Mouse (Mus musculus) hindbrain, embryonic 16.5 days (tissue): ENCODE measurements around the gene Cnih4. TPM values are rescaled to one million over a fixed set of nuclear protein-coding genes. Genes with fewer than 3 reads are reported as not detected.

ENCODE experiments used
- ATAC-seq: fragments of 200-750 bp; cut with Nextera tagmentation; 2 replicates; pipeline ENCODE4 v1.8.0; 2017; ENCODE audit warnings: moderate TSS enrichment, moderate library complexity
- H3K27ac ChIP-seq: fragments of 300-500 bp; sonication (generic); 2 replicates; pipeline ENCODE4 v1.5.1; 2014; ENCODE audit warnings: low read depth, mild to moderate bottlenecking, control low read depth, low read length, moderate library complexity
- H3K27me3 ChIP-seq: fragments of 300-500 bp; sonication (generic); replicated peaks from 2 replicates; pipeline ENCODE4 v1.6.1; 2014; ENCODE audit warnings: low read length; ENCODE audit not compliant: control insufficient read depth, insufficient read depth
- H3K36me3 ChIP-seq: fragments of 300-500 bp; sonication (generic); 2 replicates; pipeline ENCODE4 v1.6.1; 2014; ENCODE audit warnings: mild to moderate bottlenecking, low read length, moderate library complexity, mixed read lengths; ENCODE audit not compliant: control insufficient read depth, insufficient read depth
- H3K4me1 ChIP-seq: fragments of 300-500 bp; sonication (generic); 2 replicates; pipeline ENCODE4 v1.6.1; 2014; ENCODE audit warnings: low read depth, low read length; ENCODE audit not compliant: control insufficient read depth, insufficient read depth
- H3K4me2 ChIP-seq: fragments of 300-500 bp; sonication (generic); 2 replicates; pipeline ENCODE4 v1.6.1; 2014; ENCODE audit warnings: mild to moderate bottlenecking, low read length, control low read depth, moderate library complexity
- H3K4me3 ChIP-seq: fragments of 300-500 bp; sonication (generic); 2 replicates; pipeline ENCODE4 v1.5.1; 2014; ENCODE audit warnings: mild to moderate bottlenecking, low read length, control low read depth, moderate library complexity
- H3K9ac ChIP-seq: fragments of 300-500 bp; sonication (generic); 2 replicates; pipeline ENCODE4 v1.6.1; 2014; ENCODE audit warnings: low read depth, mild to moderate bottlenecking, control low read depth, low read length, moderate library complexity
- H3K9me3 ChIP-seq: fragments of 300-500 bp; sonication (generic); 2 replicates; pipeline ENCODE4 v1.6.1; 2014; ENCODE audit warnings: mild to moderate bottlenecking, low read length, moderate library complexity; ENCODE audit not compliant: control insufficient read depth
- WGBS: fragments of 180-500 bp; shearing (Covaris S2); extraction: QIAGEN DNeasy Blood & Tissue Kit; methylation state at CpG from one replicate; pipeline ENCODE4 v1.1.7; 2014; 5-methylcytosine and 5-hydroxymethylcytosine counted together
- polyA plus RNA-seq: library from polyadenylated mRNA; unstranded; fragments of >200 nt; fragmentation: Nextera tagmentation; extraction: Ambion mirVana; gene quantifications from 2 replicates; pipeline ENCODE4 v1.2.1, GENCODE M21; 2015

The Cnih4 gene
- polyA plus RNA-seq, 1 experiment from 2014 or later, result 62.4 TPM

DNA sequence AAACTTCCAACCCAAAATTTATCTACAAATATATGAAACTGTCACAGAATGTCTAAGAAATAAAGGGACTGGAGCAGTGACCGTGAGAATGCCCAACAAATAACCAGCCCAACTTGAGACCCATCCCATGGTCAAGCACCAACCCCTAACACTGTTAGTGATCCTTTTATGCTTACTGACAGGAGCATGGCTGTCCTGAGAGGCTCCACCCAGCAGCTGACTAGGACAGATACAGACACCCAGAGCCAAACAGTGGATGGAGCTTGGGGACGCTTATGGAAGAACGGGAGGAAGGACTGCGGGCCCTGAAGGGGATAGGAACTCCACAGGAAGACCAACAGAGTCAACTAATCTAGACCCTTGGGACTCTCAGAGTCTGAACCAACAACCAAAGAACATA lies 44.4 kb downstream of the Cnih4 start:
- no peak overlapping the region for H3K4me3 ChIP-seq
- H3K27me3 ChIP-seq, result no peaks in the 10 kb centered on the region
- no peak overlapping the region for H3K4me2 ChIP-seq
- H3K36me3 ChIP-seq, result peaks cover 52% of the 10 kb centered on the region
- no peak overlapping the region for H3K27ac ChIP-seq
- no peaks in the 10 kb centered on the region for H3K9me3 ChIP-seq
- ATAC-seq, result no peak
- H3K4me1 ChIP-seq, result no peaks in the 10 kb centered on the region
- 95% methylated on average over 4 of the region's 4 CpGs for WGBS
- H3K9ac ChIP-seq, result no peak overlapping the region

DNA sequence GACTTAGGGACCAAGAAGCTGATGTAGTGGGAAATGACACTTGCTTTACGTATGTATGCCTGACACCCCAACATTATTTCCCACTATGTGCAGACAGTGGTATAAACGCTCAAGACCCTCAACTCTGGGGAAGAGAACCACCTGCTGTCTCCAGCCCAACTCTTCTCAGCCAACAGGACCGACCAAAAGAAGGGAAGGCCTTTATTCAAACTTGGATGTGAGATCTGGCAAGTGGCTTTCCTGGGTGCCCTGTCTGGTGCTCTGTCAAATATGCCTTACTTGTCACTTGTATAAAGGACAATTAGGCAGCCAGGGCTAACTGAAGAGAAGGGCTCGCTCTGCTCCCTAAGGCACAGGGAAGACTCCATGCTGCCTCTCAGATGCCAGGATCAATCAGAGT lies 55.0 kb downstream of the Cnih4 start:
- H3K9me3 ChIP-seq, result no peaks in the 10 kb centered on the region
- H3K27ac ChIP-seq, result no peak overlapping the region
- H3K9ac ChIP-seq, result no peak overlapping the region
- H3K27me3 ChIP-seq, result no peaks in the 10 kb centered on the region
- no peak overlapping the region for H3K4me2 ChIP-seq
- H3K4me1 ChIP-seq, result no peaks in the 10 kb centered on the region
- no peak overlapping the region for H3K4me3 ChIP-seq
- no peak for ATAC-seq
- WGBS, result 88% methylated on average over 4 of the region's 4 CpGs
- peaks cover 49% of the 10 kb centered on the region for H3K36me3 ChIP-seq

DNA sequence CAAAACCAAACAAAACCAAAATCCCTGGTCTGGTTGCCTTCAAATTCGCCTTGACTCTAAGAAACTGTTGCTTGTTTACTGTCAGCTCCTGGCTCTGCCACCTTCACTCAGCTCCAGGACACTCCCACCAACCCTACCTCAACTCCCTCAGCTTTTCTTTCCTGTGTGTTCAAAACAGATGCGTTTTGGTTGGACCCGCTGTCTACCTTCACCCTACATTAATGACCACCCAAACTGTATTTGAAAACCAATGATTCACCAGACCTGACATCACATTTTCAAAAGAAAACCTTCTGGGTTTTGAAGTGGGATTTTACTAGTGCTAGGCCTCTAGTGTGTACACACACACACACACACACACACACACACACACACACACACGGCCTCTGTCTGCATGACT lies 65.7 kb downstream of the Cnih4 start:
- WGBS, result 19% methylated on average over 4 of the region's 4 CpGs
- peaks cover 21% of the 10 kb centered on the region for H3K4me1 ChIP-seq
- 0 out of 2 replicates have a peak, but pooled peaks cover 3% of the 10 kb centered on the region for H3K36me3 ChIP-seq
- H3K9me3 ChIP-seq, result no peaks in the 10 kb centered on the region
- H3K27ac ChIP-seq, result no peak overlapping the region
- peak overlapping the region; percentile 97 for H3K9ac ChIP-seq
- H3K4me3 ChIP-seq, result peak overlapping the region; percentile 76
- peak overlapping the region; percentile 77 for H3K4me2 ChIP-seq
- ATAC-seq, result no peak
- no peaks in the 10 kb centered on the region for H3K27me3 ChIP-seq

DNA sequence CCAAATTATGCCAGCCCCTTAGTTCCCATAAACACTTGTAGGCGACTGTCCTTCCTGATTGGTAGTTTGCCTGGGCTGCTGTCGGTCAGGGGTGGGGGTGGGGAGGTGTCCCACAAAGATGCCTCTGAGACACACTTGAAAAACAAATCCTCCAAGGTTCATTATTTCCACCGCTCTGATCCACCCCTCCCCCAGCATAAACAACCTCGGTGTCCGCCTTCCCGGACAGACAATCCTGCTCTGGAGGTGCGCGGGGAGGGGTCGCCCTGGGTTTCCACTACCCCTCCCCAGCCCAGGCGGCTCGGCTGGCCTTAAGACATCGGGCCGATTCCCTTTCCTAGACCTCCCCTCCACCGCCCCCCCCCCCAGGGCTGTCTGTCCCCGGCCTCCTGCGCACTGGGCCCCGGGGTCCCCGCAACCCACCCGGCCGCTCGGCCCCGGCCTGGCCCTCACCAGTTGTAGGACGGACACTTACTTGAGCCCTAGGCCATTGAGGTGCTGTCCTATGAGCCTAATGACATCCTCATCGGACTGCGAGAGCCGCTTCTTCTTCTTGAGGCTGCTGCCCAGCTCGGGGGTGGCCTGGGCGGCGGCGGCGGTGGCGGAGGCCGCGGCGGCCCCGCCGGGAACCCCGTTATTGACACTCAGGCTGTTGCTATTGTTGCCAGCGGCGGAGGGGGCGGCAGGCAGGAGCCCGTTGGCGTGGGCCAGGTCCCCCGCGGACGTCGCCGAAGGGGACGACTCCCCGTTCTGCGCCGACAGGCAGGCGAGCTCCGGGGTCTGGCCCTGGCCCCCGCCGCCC lies 66.3 kb downstream of the Cnih4 start:
- Histone ChIP-seq H3K27me3 (no peaks in the 10 kb centered on the region), H3K4me1 (peaks cover 21% of the 10 kb centered on the region), H3K9me3 (no peaks in the 10 kb centered on the region), H3K4me2 (peak overlapping the region; percentile 77), H3K9ac (peak overlapping the region; percentile 97), H3K36me3 (0 out of 2 replicates have a peak, but pooled peaks cover 3% of the 10 kb centered on the region), H3K27ac (peak overlapping the region; percentile 95), H3K4me3 (peak overlapping the region; percentile 76)
- 0% methylated on average over 53 of the region's 56 CpGs for WGBS
- ATAC-seq, result peak; percentile 48

DNA sequence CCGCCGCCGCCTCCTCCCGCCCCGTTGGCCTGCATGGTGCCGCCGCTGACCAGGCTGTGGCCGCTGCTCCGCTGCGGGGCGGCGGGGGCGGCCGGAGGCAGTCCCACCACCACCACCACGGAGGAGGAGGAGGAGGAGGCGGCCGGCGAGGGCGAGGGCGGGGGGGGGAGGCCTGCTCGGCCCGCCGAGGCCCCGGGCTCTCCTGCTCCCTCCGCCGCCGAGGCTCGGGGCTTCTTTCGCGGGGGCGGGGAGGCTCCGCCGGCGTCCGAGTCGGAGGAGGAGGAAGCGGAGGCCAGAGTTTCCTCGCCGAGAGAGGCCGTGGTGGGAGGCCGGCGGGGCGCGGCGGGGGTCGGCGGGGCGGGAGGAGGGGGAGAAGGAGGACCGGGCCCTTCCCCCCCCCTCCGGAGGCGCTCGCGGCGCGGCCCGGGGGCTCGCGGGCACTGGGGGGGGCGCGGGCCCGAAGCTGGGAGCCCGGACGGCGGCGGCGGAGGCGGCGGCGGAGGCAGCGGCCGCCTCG lies 67.0 kb downstream of the Cnih4 start:
- H3K4me2 ChIP-seq, result peak overlapping the region; percentile 91
- H3K4me1 ChIP-seq, result peaks cover 21% of the 10 kb centered on the region
- 0% methylated on average over 16 of the region's 72 CpGs for WGBS
- peak; percentile 28 for ATAC-seq
- no peaks in the 10 kb centered on the region for H3K36me3 ChIP-seq
- no peaks in the 10 kb centered on the region for H3K27me3 ChIP-seq
- H3K4me3 ChIP-seq, result peak overlapping the region; percentile 76
- H3K9ac ChIP-seq, result peak overlapping the region; percentile 97
- peak overlapping the region; percentile 95 for H3K27ac ChIP-seq
- H3K9me3 ChIP-seq, result no peaks in the 10 kb centered on the region

DNA sequence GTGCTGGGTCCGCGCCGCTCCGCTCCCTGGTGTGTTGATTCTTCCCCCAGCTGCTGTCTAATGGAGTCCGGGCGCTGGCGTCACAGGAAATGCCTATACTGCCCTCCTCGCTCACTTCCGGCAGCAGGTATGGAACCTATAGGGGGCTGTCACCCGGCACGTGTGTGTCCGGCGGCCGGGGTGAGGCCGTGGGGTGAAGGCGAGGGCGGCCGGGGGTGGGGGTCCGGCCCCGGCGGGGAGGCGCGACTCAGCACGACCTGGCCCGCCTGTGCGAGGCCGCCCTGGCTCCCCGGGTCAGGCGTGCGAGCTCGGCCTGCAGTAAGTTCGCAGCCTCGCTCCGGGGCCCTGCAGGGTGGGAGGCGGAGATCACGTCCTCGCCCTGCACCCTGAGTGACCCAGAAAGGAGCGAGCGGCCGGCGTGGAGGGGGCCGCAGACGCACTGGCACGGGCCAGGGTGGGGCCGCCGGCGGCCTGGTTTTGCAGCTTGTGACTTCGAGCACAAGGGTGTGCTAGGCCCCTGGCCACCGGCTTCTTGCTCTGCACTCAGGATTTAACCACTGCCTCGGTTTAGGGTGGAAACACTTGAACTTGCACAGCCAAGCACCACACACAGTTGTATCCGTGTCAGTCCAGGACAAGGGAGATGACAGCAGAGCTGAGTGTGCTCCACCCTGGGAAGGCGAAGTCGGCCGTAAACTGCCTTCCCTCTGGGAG lies 67.6 kb downstream of the Cnih4 start, which contains the start of gene Wdr26:
Gene Wdr26, minus strand, starts transcription at position 82 of the 714 bp plus-strand sequence.
- ATAC-seq, result peak; percentile 96
- H3K27me3 ChIP-seq, result no peaks in the 10 kb centered on the region
- WGBS, result 1% methylated on average over 44 of the region's 54 CpGs

DNA sequence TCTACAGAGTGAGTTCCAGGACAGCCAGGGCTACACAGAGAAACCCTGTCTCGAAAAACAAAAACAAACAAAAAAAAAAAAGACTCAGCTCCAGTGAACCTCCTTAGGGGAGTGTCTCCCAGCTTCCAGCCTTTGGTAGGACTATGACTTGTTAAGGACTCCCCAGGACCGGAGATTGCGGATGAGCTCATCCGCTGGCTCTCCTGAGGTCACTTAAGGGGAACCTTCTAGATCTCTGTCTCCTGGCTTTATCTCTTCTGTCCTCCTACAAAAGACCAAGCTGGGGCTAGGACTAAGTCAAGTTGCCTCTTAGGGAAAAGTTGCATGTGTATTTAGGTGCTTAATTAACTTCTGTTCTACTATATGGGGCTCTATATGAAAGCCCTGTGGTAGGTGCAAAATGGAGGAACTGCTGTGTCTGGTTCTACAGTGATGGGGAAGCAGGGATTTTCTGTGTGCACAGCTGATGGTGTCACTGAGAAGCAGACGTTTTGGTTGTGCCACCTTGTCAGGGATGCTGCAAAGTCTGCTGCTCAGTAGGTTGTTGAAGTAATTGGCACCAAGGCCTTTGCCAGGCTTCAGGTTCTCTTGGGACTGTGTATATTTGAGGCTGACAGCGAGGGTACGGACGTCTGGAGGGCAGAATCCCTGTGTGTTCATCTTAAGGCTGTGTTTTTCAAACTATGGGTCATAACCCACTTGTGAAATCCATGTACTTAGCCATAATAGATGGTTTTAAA lies 70.0 kb downstream of the Cnih4 start:
- Histone ChIP-seq H3K36me3 (no peaks in the 10 kb centered on the region), H3K9me3 (no peaks in the 10 kb centered on the region), H3K4me1 (peaks cover 16% of the 10 kb centered on the region), H3K4me3 (no peak overlapping the region), H3K9ac (no peak overlapping the region), H3K27me3 (no peaks in the 10 kb centered on the region), H3K27ac (no peak overlapping the region), H3K4me2 (no peak overlapping the region)
- WGBS, result 85% methylated on average over 8 of the region's 8 CpGs
- no peak for ATAC-seq

More for the DNA sequence above, 67.6 kb downstream of the Cnih4 start, which contains the start of gene Wdr26:
- peak within 1 kb of the TSS; percentile 91 for H3K4me2 ChIP-seq
- H3K27ac ChIP-seq, result peak within 1 kb of the TSS; percentile 95
- peak within 1 kb of the TSS; percentile 76 for H3K4me3 ChIP-seq
- H3K36me3 ChIP-seq, result no peaks in the 10 kb centered on the region
- H3K9me3 ChIP-seq, result no peaks in the 10 kb centered on the region
- peaks cover 21% of the 10 kb centered on the region for H3K4me1 ChIP-seq
- peak within 1 kb of the TSS; percentile 97 for H3K9ac ChIP-seq

DNA sequence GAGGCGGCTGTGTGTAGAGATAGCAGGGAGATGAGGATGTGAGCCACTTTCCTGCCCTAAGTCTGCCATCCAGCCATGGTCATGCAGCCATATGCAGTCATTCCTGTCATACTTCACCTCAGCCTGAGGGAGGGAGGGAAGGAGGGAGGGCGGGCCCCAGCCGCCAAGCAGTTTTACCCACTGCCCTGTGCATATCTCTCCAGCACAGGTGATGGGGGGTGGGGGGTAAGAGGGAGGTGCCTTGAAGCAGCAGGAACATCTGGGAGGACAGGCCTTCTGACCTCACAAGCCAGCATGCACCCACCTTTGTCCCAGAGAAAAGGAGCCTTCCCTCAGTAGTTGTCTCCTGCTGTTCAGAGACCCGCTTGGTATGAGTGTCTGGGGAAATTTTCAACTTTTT lies 71.8 kb downstream of the Cnih4 start:
- Histone ChIP-seq H3K36me3 (no peaks in the 10 kb centered on the region), H3K27ac (no peak overlapping the region), H3K4me3 (no peak overlapping the region), H3K9ac (no peak overlapping the region), H3K4me1 (peaks cover 8% of the 10 kb centered on the region), H3K4me2 (no peak overlapping the region), H3K9me3 (no peaks in the 10 kb centered on the region), H3K27me3 (no peaks in the 10 kb centered on the region)
- 64% methylated on average over 4 of the region's 4 CpGs for WGBS
- ATAC-seq, result no peak
